Mouse (Mus musculus) kidney, postnatal 0 days (tissue): ENCODE measurements around the gene Dnah6. TPM values are rescaled to one million over a fixed set of nuclear protein-coding genes. Genes with fewer than 3 reads are reported as not detected.

Experiments
- ATAC-seq: fragments of 200-750 bp; cut with Nextera tagmentation; replicated peaks from 2 replicates; pipeline ENCODE4 v1.8.0; 2017; ENCODE audit warnings: low read depth, moderate number of reproducible peaks, moderate TSS enrichment, moderate library complexity; ENCODE audit not compliant: low FRiP score
- DNase-seq: peaks from one replicate; pipeline ENCODE4 v3.0.0-alpha.2; 2016; ENCODE audit warnings: low spot score
- H3K27ac ChIP-seq: fragments of 300-500 bp; sonication (generic); 2 replicates; pipeline ENCODE4 v1.5.1; 2014; ENCODE audit warnings: mild to moderate bottlenecking
- H3K27me3 ChIP-seq: fragments of 300-500 bp; sonication (generic); 2 replicates; pipeline ENCODE4 v1.6.1; 2014; ENCODE audit warnings: low read length, mixed read lengths; ENCODE audit not compliant: insufficient read depth
- H3K36me3 ChIP-seq: fragments of 300-500 bp; sonication (generic); 2 replicates; pipeline ENCODE4 v1.6.1; 2014; ENCODE audit warnings: low read length, mixed read lengths; ENCODE audit not compliant: insufficient read depth
- H3K4me1 ChIP-seq: fragments of 300-500 bp; sonication (generic); replicated peaks from 2 replicates; pipeline ENCODE4 v1.6.1; 2014; ENCODE audit warnings: antibody characterized with exemption, low read length, mixed read lengths; ENCODE audit not compliant: insufficient read depth
- H3K4me2 ChIP-seq: fragments of 300-500 bp; sonication (generic); 2 replicates; pipeline ENCODE4 v1.6.1; 2014; ENCODE audit warnings: mild to moderate bottlenecking, low read length, moderate library complexity, mixed read lengths
- H3K4me3 ChIP-seq: fragments of 300-500 bp; sonication (generic); replicated peaks from 2 replicates; pipeline ENCODE4 v1.5.1; 2014; ENCODE audit warnings: low read depth, low read length
- H3K9ac ChIP-seq: fragments of 300-500 bp; sonication (generic); 2 replicates; pipeline ENCODE4 v1.6.1; 2014; ENCODE audit warnings: low read depth, low read length
- H3K9me3 ChIP-seq: fragments of 300-500 bp; sonication (generic); replicated peaks from 2 replicates; pipeline ENCODE4 v1.6.1; 2016; ENCODE audit warnings: low read length, inconsistent platforms, mixed read lengths
- CTCF ChIP-seq: IDR thresholded peaks from 2 replicates; pipeline ENCODE4 v1.5.1; 2016; ENCODE audit warnings: antibody characterized with exemption, low read depth, mild to moderate bottlenecking, moderate library complexity
- WGBS: fragments of 180-500 bp; shearing (Covaris S2); extraction: QIAGEN DNeasy Blood & Tissue Kit; methylation state at CpG from one replicate; pipeline ENCODE4 v1.1.7; 2014; 5-methylcytosine and 5-hydroxymethylcytosine counted together
- polyA plus RNA-seq: library from polyadenylated mRNA; unstranded; fragments of >200 nt; fragmentation: Nextera tagmentation; extraction: Ambion mirVana; gene quantifications from 2 replicates; pipeline ENCODE4 v1.2.1, GENCODE M21; 2015

Gene Dnah6
- polyA plus RNA-seq, 1 experiment from 2014 or later: 0.09 TPM

- Histone ChIP-seq H3K9ac (no peak overlapping the region), H3K4me1 (no peaks in the 10 kb centered on the region), H3K4me3 (no peak overlapping the region), H3K4me2 (no peak overlapping the region), H3K36me3 (no peaks in the 10 kb centered on the region), H3K27ac (no peak overlapping the region), H3K9me3 (no peaks in the 10 kb centered on the region), H3K27me3 (no peaks in the 10 kb centered on the region)
- ATAC-seq (no peak), DNase-seq (no peak)
- 50% methylated on average over 3 of the region's 3 CpGs for WGBS
- TF ChIP-seq CTCF: no peak
Observed at GRCm38 (mm10) chr6:73175156-73175555, 46.3 kb downstream of the Dnah6 start.

GRCm38 (mm10) chr6:73167230-73167629 is 54.2 kb downstream of the Dnah6 start:
- DNase-seq (no peak), ATAC-seq (no peak)
- H3K4me3 ChIP-seq: no peak overlapping the region
- no peaks in the 10 kb centered on the region for H3K9me3 ChIP-seq
- H3K4me2 ChIP-seq: no peak overlapping the region
- H3K27me3 ChIP-seq: no peaks in the 10 kb centered on the region
- no peak for TF ChIP-seq CTCF
- H3K4me1 ChIP-seq: no peaks in the 10 kb centered on the region
- 75% methylated on average over 3 of the region's 3 CpGs for whole genome bisulfite sequencing
- H3K9ac ChIP-seq: no peak overlapping the region
- no peak overlapping the region for H3K27ac ChIP-seq
- H3K36me3 ChIP-seq: no peaks in the 10 kb centered on the region

- no peaks in the 10 kb centered on the region for H3K36me3 ChIP-seq
- DNase-seq: no peak
- H3K4me2 ChIP-seq: no peak overlapping the region
- H3K9ac ChIP-seq: no peak overlapping the region
- no peaks in the 10 kb centered on the region for H3K9me3 ChIP-seq
- H3K4me3 ChIP-seq: no peak overlapping the region
- H3K4me1 ChIP-seq: no peaks in the 10 kb centered on the region
- H3K27ac ChIP-seq: no peak overlapping the region
- no peak for ATAC-seq
- no peak for TF ChIP-seq CTCF
- WGBS: 97% methylated on average over 1 of the region's 1 CpGs
- no peaks in the 10 kb centered on the region for H3K27me3 ChIP-seq
Observed at GRCm38 (mm10) chr6:73162958-73163357, 58.5 kb downstream of the Dnah6 start.

- Histone ChIP-seq H3K9me3 (no peaks in the 10 kb centered on the region), H3K36me3 (no peaks in the 10 kb centered on the region), H3K4me3 (no peak overlapping the region), H3K4me1 (no peaks in the 10 kb centered on the region), H3K9ac (no peak overlapping the region), H3K4me2 (no peak overlapping the region), H3K27ac (no peak overlapping the region), H3K27me3 (no peaks in the 10 kb centered on the region)
- DNase-seq (no peak), ATAC-seq (no peak)
- no peak for TF ChIP-seq CTCF
- WGBS: 84% methylated on average over 4 of the region's 4 CpGs
Observed at GRCm38 (mm10) chr6:73161338-73161737, 60.1 kb downstream of the Dnah6 start.

GRCm38 (mm10) chr6:73155455-73155854 is 66.0 kb downstream of the Dnah6 start:
- Histone ChIP-seq H3K4me1 (no peaks in the 10 kb centered on the region), H3K36me3 (no peaks in the 10 kb centered on the region), H3K9me3 (no peaks in the 10 kb centered on the region), H3K27me3 (no peaks in the 10 kb centered on the region), H3K4me2 (no peak overlapping the region), H3K9ac (no peak overlapping the region), H3K4me3 (no peak overlapping the region), H3K27ac (no peak overlapping the region)
- DNase-seq (no peak), ATAC-seq (no peak)
- no peak for TF ChIP-seq CTCF
- WGBS: 74% methylated on average over 2 of the region's 2 CpGs

- Histone ChIP-seq H3K36me3 (no peaks in the 10 kb centered on the region), H3K9me3 (no peaks in the 10 kb centered on the region), H3K9ac (no peak overlapping the region), H3K4me1 (no peaks in the 10 kb centered on the region), H3K27me3 (no peaks in the 10 kb centered on the region), H3K27ac (no peak overlapping the region), H3K4me3 (no peak overlapping the region), H3K4me2 (no peak overlapping the region)
- ATAC-seq (peak; percentile 71; the same call in 1 of the 2 replicates), DNase-seq (peak; percentile 92)
- WGBS: 0% methylated on average over 1 of the region's 1 CpGs
- peak; percentile 96 for TF ChIP-seq CTCF
Observed at GRCm38 (mm10) chr6:73153675-73154074, 67.8 kb downstream of the Dnah6 start.

- no peak overlapping the region for H3K4me2 ChIP-seq
- ATAC-seq: no peak
- WGBS: 94% methylated on average over 7 of the region's 7 CpGs
Observed at GRCm38 (mm10) chr6:73143403-73143802, 78.0 kb downstream of the Dnah6 start.

More at GRCm38 (mm10) chr6:73143403-73143802, 78.0 kb downstream of the Dnah6 start:
- Histone ChIP-seq H3K4me1 (no peaks in the 10 kb centered on the region), H3K27me3 (no peaks in the 10 kb centered on the region), H3K9ac (no peak overlapping the region), H3K9me3 (no peaks in the 10 kb centered on the region), H3K27ac (no peak overlapping the region), H3K36me3 (no peaks in the 10 kb centered on the region), H3K4me3 (no peak overlapping the region)
- TF ChIP-seq CTCF: no peak
- no peak for DNase-seq
